Mouse (Mus musculus): Measurements from ENCODE around the gene Mlf2. TPM values are rescaled to one million over a fixed set of nuclear protein-coding genes. Genes with fewer than 3 reads are reported as not detected.
"Not testable (repeated sequence)": the region's sequence is repeated elsewhere in the genome, so short reads cannot be mapped to it uniquely, and the experiment has no call there.

Gene Mlf2
- 100 to 1,000 TPM; 237 to 239 TPM for total RNA-seq (2021)

GRCm38 (mm10) chr6:124930754-124931524 lies at the start of gene Mlf2:
Mlf2 (plus strand) TSS chr6:124931386.
- DNase-seq, result peak; percentile 100

- no peak for DNase-seq
Observed at GRCm38 (mm10) chr6:124881821-124882220, 49.4 kb upstream of the Mlf2 start.

DNA sequence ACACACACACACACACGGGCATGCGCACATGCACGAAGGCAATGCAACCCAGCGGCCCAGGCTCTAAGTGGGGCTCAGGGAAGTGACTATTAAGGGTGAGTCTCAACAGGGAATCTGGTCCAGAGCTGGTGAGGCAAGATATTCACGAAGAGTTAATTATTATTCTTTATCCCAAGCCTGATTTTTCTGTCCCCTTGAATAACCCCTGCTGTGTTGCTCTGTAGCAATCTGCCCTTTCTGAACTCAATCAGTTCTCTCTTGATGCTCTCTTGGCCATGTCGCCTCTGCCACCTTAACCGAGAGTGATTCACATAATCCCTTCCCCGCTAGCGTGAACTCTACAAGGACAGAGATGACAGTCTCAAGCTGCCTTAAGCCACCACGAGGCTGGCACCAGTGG lies 47.8 kb upstream of the Mlf2 start:
- DNase-seq, result no peak

DNA sequence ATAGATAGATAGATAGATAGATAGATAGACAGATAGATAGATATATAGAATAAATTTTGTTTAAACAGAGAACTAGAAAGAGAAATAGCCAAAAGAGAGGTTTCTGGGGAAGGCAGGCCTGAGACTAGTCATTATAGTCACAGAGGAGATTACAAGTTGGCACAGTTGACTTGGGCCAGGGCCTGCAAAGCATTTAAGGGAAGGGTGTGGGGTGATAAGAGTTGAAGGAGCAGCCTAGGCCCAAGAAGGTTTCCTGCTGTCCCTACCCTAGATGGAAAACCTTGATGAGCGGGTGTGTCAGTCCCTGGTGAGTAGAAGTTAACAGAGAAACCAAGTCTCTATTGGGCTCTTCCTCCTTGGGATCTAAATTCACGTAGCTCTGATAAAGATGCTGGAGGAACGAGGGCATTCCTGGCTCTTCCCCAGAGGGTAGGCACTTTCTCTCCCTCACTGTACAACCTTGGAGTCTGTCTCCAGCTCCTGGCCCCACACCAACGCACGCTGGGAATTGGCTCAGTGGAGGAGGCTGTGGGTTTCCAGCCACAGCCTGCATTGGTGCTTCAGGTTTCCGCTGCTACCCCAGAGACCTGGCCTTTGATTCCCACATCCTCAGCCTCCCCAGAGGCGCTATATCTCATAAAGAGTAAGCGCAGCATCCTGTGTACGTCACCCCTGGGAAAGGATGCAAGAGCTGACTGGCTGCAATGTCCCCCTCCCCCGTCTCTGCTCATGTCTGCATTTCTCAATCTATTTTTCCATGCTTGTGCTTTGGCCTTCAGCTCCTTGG lies 46.3 kb upstream of the Mlf2 start:
- DNase-seq, result peak; percentile 66

- DNase-seq, result no peak
Observed at GRCm38 (mm10) chr6:124885956-124886381, 45.2 kb upstream of the Mlf2 start.

- no peak for DNase-seq
Observed at GRCm38 (mm10) chr6:124887986-124888385, 43.2 kb upstream of the Mlf2 start, which contains the start of gene Cd4. Cd4 (minus strand) TSS chr6:124888221.

DNA sequence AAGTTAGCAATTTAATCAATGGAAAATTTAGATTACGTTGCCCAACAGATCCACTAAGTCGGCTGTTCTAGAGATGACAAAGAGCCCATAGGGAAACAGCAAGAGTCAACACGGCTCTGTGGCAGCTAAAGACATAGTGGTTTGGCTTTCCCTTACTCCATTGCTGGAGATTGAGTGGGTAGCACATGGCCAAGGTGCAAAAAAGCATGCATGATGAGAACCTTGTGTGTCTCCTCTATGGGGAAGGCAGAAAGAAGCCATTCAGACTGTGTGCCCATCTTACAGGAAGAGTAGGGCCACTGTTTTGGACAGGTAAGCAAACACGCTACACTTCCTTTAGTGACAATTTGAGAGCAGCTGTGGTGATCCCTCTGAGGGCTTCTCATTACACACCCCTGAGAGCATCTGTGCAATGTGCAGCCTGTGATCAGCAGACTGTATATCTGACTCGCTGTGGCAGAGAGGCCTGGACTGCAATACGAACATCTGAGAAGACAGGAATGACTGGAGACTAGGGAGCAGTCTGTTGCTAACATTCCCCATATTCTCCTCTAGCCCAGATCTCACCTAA lies 42.5 kb upstream of the Mlf2 start:
- no peak for DNase-seq

GRCm38 (mm10) chr6:124890997-124891396 lies 40.2 kb upstream of the Mlf2 start:
- no peak for DNase-seq

DNA sequence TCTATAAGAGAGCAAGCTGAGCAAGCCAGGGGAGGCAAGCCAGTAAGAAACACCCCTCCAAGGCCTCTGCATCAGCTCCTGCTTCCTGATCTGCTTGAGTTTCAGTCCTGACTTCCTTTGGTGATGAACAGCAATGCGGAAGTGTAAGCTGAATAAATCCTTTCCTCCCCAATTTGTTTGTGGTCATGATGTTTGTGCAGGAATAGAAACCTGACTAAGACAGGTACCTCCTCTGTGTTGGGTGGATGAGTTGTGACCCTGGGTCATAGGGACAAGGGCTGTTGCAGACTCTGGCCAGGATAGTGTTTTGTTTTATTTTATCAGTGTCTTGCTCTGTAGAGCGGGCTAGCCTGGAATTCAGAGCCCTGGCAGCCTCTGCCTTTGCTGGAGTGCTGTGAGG lies 37.1 kb upstream of the Mlf2 start:
- DNase-seq, result not testable (repeated sequence)

DNA sequence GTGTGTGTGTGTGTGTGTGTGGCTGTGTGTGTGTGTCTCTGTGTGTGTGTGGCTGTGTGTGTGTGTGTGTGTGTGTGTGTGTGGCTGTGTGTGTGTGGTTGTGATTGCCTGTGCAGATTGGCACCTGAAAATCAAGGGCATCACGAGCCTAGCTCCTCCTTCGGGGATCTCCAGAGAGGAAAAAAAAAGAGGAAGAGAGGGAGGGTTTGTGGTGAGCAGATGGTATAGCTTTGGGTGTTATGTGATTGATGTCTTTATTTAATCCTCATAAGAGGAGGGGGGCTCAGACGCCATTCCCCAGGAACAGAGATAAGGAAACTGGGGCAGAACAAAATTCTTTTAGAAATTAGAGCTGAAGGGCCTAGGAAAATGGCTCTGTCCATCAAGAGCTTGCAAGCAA lies 32.8 kb upstream of the Mlf2 start:
- DNase-seq, result no peak

DNA sequence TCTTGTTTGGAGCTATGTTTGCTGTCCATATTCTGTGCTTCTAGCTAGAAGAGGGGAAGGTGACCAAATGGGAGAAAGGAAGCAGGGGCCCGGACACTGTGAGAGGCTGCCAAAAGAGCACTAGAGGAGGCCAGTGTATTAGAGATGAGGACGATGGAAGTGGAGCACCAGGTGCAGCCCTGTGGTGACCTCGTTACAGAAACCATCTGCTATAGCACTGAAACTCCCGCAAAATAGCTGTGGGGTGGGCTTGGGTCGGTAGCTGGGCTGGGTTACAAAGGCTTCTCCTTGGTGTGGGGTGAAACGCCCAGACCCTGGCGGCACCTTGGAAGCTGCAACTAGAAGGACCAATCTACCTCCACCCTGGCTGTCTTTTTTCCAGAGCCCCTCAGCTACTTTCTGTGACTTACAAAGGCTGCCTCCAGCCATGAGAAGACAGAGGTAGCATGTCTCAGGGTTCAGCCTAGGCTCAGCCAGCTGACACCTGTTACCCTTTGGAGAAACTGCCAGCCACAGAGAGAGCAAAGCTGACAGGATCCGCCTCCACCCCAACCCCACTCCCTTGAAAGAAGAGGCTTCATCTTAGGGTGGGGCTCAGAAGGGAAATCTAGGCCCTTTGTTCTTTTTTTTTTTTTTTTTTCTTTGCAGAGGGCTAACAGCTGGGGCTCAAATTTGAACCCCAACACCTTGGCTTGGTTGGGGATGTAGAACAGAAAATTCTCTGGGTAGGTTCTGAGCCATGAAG lies 31.0 kb upstream of the Mlf2 start:
- DNase-seq, result no peak

DNA sequence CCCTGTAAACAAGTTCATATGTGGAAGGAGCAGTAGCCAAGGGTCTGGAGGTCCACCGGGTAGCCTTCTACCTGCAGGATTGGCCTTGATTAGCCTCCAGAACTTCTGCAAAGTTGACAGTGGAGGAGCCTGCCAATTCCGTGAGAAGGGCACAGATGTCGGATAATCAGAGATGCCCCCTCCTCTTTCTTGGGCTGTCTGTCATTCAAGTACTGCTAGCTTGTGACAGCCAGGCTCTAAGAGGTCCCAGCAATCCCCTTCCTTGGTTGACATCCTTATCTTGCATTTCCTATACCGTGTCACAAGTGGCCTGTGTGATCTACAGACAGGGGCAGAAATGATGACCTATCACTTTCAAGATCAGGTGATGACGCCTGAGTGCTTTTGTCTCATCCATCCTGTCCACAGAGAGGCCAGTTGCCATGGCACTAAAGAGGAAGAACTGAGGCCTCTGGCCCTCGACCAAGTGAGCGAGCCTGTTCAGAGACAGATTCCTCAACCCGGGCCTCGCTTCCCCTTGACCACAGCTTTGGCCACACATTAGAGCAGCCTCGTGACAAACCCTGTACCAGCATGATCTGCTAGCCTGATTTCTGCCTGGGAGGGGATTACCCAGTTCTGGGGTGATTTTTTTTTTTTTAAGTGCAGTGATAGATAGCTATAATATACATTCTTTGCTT lies 30.2 kb upstream of the Mlf2 start:
- DNase-seq, result no peak

DNA sequence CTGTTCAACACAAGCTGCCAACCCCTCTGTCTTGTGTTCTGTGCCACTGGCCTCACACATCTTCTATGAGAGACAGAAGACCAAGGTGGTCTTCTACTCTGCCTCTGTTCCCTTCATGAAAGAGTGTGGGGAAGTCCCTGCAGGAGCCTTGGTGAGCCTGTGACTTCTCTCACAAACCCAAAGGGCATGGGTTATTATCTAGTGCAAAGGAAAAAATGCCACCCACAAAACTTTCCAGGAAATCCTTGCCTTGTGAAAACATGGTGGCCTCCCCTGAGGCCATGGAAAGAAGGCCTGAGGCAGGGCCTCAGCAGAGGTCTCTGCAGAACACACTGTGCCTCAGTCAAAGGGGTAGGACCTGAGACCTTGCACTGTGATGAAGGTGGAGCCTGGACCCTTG lies 29.3 kb upstream of the Mlf2 start:
- no peak for DNase-seq

- DNase-seq, result peak; percentile 98
Observed at GRCm38 (mm10) chr6:124903580-124904151, 27.5 kb upstream of the Mlf2 start.

- peak; percentile 75 for DNase-seq
Observed at GRCm38 (mm10) chr6:124904161-124904981, 26.8 kb upstream of the Mlf2 start.

DNA sequence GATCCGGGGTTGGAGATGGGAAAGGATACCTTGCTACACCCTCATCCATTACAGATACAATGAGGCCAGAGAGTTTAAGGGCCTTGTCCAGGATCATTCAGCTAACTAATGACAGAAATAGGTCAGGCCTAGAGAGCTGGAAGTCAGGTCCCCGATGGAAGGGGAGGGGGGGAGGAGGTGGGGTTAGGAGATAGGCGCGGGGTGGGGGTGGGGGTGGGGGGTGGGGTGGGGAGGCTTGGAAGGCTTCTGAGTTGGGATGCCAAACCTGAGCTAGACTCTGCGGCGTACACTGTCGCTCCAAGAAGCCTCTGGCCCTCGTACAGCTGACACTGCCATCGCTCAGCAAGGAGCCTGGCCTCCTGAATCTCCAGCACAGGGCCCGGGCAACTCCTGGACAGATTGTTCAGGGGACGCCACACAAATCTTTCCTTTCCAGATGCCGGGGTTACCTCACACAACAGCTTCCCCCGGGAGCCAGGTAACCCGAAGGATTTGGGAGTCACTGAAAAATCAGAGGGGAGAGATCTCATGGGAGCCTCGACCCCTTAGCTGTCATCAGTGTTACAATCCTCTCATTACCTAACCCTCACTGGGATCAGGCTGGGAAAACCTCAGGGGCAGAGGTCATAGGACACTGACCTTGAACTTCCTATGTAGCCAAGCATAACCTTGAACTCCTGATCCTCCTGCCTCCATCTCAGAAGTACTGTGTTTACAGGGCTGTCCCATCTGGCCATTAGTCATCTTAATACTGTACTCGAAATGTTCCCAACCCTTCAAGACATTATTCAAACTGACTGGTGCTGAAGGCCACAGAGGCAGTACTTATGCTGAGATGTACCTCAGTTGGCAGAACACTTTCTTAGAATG lies 26.0 kb upstream of the Mlf2 start:
- no peak for DNase-seq

DNA sequence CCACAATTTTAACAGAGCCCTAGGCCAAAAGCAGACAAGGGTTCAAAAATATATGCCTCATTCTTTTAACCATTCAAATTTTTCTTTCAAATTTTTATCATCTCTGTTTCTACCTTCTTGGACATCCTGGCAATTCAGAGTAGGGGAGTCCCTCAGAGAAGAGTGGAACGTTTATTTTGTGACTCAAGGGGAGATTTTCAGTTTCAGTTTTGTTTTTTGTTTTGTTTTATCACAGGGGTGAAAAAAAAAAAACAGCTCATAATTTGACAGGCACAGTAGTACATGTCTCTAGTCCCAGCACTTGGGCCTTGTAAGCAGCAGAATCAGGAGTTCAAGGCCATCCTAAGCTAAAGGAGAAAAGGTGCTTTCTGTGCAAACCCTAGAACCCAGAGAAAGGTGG lies 23.4 kb upstream of the Mlf2 start:
- DNase-seq, result no peak

GRCm38 (mm10) chr6:124910032-124910431 lies 21.2 kb upstream of the Mlf2 start:
- peak; percentile 30 for DNase-seq

GRCm38 (mm10) chr6:124911533-124912218 lies 19.5 kb upstream of the Mlf2 start, which contains the start of gene Lag3:
Lag3 (minus strand) TSS chr6:124911705.
- no peak for DNase-seq
